Mouse (Mus musculus): ENCODE data around the gene Wasl. TPM values are rescaled to one million over a fixed set of nuclear protein-coding genes. Genes with fewer than 3 reads are reported as not detected.

Wasl gene
- polyA plus RNA-seq, 1 experiment from 2014 or later: 47.1 TPM

DNA sequence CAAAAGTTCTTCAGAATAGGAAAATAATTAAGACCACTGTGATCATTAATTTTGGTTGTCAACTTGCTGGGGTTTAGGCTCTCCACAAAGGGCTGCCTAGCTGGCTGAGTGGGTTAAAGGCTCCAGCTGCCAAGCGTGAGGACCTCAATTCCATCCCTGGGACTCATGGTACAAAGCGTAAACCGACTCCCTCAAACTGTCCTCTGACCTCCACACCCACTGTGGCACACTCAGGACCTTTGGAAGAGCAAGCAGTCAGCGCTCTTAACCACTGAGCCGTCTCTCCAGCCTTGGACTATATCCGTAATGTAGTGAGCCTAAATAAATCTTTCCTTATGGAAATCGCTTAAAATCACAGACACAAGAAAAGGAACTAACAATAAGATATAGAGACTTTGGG lies 13.3 kb downstream of the Wasl start:
- Histone ChIP-seq H3K9me3 (replicated peaks; ENCODE audit: control insufficient read depth, low read length) (no peaks in the 10 kb centered on the region), H3K4me1 (ENCODE audit: control insufficient read depth, insufficient read depth, low read length) (peaks cover 5% of the 10 kb centered on the region; the same call in 1 of the 2 replicates), H3K36me3 (ENCODE audit: control insufficient read depth, insufficient read depth, low read length) (no peaks in the 10 kb centered on the region), H3K27me3 (ENCODE audit: control insufficient read depth, insufficient read depth, low read length) (no peaks in the 10 kb centered on the region), H3K4me3 (ENCODE audit: low read depth, low read length) (no peak overlapping the region), H3K9ac (ENCODE audit: low read depth, low read length) (no peak overlapping the region), H3K27ac (ENCODE audit: low read depth, low read length) (no peak overlapping the region), H3K4me2 (no peak overlapping the region)
- no peak for ATAC-seq (replicated peaks; ENCODE audit: insufficient number of reproducible peaks, low FRiP score, low TSS enrichment)
- whole genome bisulfite sequencing (ENCODE audit: insufficient replicate concordance): 81% methylated on average over 7 of the region's 7 CpGs

DNA sequence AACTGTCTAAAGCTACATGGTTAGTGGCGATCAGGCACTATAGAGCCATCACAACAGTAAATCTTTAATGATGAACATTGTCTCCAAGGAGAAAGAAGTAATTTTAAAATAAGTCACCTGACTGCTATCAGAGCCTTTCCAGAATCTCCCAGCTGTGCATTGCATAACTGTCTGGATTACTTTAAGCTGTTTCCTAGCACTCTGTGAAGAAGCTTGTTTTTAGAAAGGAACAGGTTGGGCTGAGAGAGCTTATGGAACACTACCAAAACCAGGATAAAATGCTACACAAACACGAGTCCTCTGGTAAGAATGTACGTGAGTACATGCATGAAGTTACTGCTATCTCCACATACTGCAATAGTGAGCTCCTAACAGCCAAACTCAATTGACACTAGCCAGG lies 14.1 kb downstream of the Wasl start:
- Histone ChIP-seq H3K9ac (ENCODE audit: low read depth, low read length) (no peak overlapping the region), H3K36me3 (ENCODE audit: control insufficient read depth, insufficient read depth, low read length) (no peaks in the 10 kb centered on the region), H3K4me3 (ENCODE audit: low read depth, low read length) (no peak overlapping the region), H3K4me1 (ENCODE audit: control insufficient read depth, insufficient read depth, low read length) (peaks cover 2% of the 10 kb centered on the region; the same call in 1 of the 2 replicates), H3K4me2 (no peak overlapping the region), H3K27ac (ENCODE audit: low read depth, low read length) (no peak overlapping the region), H3K9me3 (replicated peaks; ENCODE audit: control insufficient read depth, low read length) (no peaks in the 10 kb centered on the region), H3K27me3 (ENCODE audit: control insufficient read depth, insufficient read depth, low read length) (no peaks in the 10 kb centered on the region)
- no peak for ATAC-seq (replicated peaks; ENCODE audit: insufficient number of reproducible peaks, low FRiP score, low TSS enrichment)
- 79% methylated on average over 3 of the region's 3 CpGs for WGBS (ENCODE audit: insufficient replicate concordance)

DNA sequence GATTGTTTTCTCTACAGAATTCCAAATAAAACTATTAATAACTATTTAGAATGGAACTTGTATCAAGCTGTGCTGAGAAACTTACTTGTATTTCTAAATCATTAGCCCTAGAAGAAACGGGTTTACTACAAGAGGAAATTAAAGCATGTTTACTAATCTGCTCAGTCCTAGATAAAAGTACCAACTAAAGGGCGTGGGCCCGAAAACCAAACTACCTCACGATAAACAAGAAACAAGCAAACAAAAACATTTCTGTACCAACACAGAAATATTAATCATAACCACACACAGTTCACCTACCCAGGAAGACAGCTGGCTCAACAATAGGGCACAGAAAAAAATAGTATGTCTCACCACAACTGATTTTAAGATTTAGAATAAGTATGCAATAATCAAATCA lies 16.4 kb downstream of the Wasl start:
- H3K9me3 ChIP-seq (replicated peaks; ENCODE audit: control insufficient read depth, low read length): no peaks in the 10 kb centered on the region
- H3K36me3 ChIP-seq (ENCODE audit: control insufficient read depth, insufficient read depth, low read length): no peaks in the 10 kb centered on the region
- H3K27me3 ChIP-seq (ENCODE audit: control insufficient read depth, insufficient read depth, low read length): no peaks in the 10 kb centered on the region
- H3K4me2 ChIP-seq: no peak overlapping the region
- H3K9ac ChIP-seq (ENCODE audit: low read depth, low read length): no peak overlapping the region
- H3K4me1 ChIP-seq (ENCODE audit: control insufficient read depth, insufficient read depth, low read length): peaks cover 2% of the 10 kb centered on the region; the same call in 1 of the 2 replicates
- H3K4me3 ChIP-seq (ENCODE audit: low read depth, low read length): no peak overlapping the region
- 82% methylated on average over 4 of the region's 4 CpGs for WGBS (ENCODE audit: insufficient replicate concordance)
- no peak overlapping the region for H3K27ac ChIP-seq (ENCODE audit: low read depth, low read length)
- ATAC-seq (replicated peaks; ENCODE audit: insufficient number of reproducible peaks, low FRiP score, low TSS enrichment): no peak

DNA sequence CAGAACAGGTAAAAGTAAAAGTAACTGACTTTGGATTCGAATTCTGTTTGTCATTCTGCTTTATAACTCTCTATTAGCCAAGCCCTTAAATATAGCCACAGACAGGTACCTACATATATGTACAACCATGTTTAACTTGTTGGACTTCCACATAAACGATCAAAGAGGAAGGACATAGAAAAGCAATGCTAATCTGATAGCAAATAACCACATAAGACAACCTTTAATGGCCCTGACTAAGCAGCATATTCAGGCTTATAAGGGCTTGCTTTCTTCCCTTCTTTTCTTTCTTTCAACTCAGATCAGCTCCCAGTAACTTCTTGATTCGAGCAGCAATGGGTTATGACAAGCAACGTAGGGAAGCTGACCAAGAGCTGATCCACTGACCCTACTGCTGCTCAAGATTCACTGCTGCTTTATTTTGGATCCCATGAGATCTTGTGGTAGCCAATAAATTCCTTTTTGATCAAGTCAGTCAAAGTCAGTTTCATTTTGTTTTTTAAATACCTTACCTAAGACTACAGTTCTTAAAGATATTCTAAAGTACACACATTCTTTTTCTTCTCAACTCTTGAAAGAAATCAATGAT lies 17.6 kb downstream of the Wasl start:
- no peak for ATAC-seq (replicated peaks; ENCODE audit: insufficient number of reproducible peaks, low FRiP score, low TSS enrichment)
- Histone ChIP-seq H3K4me1 (ENCODE audit: control insufficient read depth, insufficient read depth, low read length) (peaks cover 2% of the 10 kb centered on the region; the same call in 1 of the 2 replicates), H3K27ac (ENCODE audit: low read depth, low read length) (no peak overlapping the region), H3K27me3 (ENCODE audit: control insufficient read depth, insufficient read depth, low read length) (no peaks in the 10 kb centered on the region), H3K4me3 (ENCODE audit: low read depth, low read length) (no peak overlapping the region), H3K9me3 (replicated peaks; ENCODE audit: control insufficient read depth, low read length) (no peaks in the 10 kb centered on the region), H3K4me2 (no peak overlapping the region), H3K9ac (ENCODE audit: low read depth, low read length) (no peak overlapping the region), H3K36me3 (ENCODE audit: control insufficient read depth, insufficient read depth, low read length) (no peaks in the 10 kb centered on the region)
- 84% methylated on average over 4 of the region's 4 CpGs for WGBS (ENCODE audit: insufficient replicate concordance)

DNA sequence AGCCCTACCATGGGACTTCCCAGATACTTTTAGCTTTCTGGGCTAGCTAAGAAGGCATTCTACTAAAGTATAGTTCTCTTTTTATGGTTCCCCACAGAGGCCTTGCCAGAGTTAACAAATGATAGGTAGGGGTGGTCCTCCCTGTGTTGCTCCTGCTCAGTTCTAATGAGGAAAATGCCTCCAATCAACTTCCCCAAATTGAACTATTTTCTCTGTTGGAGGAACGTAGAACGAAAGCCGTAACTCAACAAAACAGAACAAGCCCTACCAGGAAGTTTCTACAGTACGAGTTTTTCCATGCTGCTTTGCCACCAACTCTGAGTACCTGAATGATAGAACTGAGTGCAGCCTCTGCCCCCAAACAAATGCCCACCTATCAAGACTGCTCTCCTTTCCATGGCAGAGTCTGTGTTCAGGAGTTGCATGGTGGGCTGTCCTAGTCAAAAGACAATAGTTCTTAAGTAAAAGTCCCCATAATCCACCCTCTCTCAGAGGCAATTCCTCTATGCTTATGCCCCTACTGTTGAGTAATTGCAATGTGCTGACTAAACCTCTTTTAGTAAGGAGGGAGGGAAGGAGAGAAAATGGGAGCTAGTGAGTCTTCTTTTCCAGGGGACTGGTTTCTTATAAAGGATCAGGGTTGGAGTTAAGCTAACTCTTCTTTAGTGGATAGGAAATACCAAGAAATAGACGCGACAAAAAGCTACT lies 19.3 kb downstream of the Wasl start:
- Histone ChIP-seq H3K4me2 (no peak overlapping the region), H3K4me1 (ENCODE audit: control insufficient read depth, insufficient read depth, low read length) (no peaks in the 10 kb centered on the region; the same call in 1 of the 2 replicates), H3K4me3 (ENCODE audit: low read depth, low read length) (no peak overlapping the region), H3K27ac (ENCODE audit: low read depth, low read length) (no peak overlapping the region), H3K27me3 (ENCODE audit: control insufficient read depth, insufficient read depth, low read length) (no peaks in the 10 kb centered on the region), H3K36me3 (ENCODE audit: control insufficient read depth, insufficient read depth, low read length) (no peaks in the 10 kb centered on the region), H3K9me3 (replicated peaks; ENCODE audit: control insufficient read depth, low read length) (no peaks in the 10 kb centered on the region), H3K9ac (ENCODE audit: low read depth, low read length) (no peak overlapping the region)
- ATAC-seq (replicated peaks; ENCODE audit: insufficient number of reproducible peaks, low FRiP score, low TSS enrichment): no peak
- 93% methylated on average over 6 of the region's 6 CpGs for WGBS (ENCODE audit: insufficient replicate concordance)

DNA sequence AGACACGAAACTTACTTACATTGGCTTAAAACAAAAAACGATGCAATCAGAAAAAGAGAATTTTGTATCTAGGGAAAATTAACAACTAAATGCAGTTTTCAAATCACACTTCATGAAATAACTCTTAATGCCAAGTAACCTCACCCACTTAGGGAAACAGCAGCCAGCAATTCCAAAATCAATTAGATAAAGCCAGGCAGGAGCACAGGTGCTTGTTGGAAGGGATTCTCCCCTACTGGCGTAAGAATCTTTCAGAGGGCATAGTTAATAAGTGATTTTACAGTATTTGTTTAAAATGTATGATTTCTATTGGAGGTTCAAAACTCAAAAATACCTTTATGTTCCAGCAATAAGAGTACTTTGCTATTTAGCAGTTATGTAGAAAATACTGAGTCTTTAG lies 21.8 kb downstream of the Wasl start:
- WGBS (ENCODE audit: insufficient replicate concordance): 93% methylated on average over 3 of the region's 3 CpGs
- H3K9ac ChIP-seq (ENCODE audit: low read depth, low read length): no peak overlapping the region
- H3K4me2 ChIP-seq: no peak overlapping the region
- H3K4me1 ChIP-seq (ENCODE audit: control insufficient read depth, insufficient read depth, low read length): no peaks in the 10 kb centered on the region
- H3K9me3 ChIP-seq (replicated peaks; ENCODE audit: control insufficient read depth, low read length): no peaks in the 10 kb centered on the region
- H3K27ac ChIP-seq (ENCODE audit: low read depth, low read length): no peak overlapping the region
- no peaks in the 10 kb centered on the region for H3K36me3 ChIP-seq (ENCODE audit: control insufficient read depth, insufficient read depth, low read length)
- H3K27me3 ChIP-seq (ENCODE audit: control insufficient read depth, insufficient read depth, low read length): no peaks in the 10 kb centered on the region
- ATAC-seq (replicated peaks; ENCODE audit: insufficient number of reproducible peaks, low FRiP score, low TSS enrichment): no peak
- no peak overlapping the region for H3K4me3 ChIP-seq (ENCODE audit: low read depth, low read length)

DNA sequence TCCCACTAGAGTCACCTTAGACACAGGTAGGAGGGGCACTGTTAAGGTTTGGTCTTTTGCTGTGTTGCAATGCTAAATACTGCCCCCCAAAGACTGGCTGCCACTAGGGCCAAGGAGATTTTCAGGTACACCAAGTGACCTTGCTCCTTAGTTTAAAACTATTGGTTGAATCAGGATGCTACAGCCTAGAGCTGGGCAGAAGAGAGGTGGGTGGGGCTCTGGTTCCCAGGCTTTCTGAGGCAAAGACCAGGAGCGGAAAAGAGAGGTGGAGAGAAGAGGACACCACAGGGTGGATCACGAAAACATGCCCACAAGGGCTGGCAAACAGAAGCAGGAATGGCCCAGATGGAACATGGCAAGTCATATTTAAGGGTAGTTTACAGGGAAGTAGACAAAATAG lies 22.6 kb downstream of the Wasl start:
- no peaks in the 10 kb centered on the region for H3K9me3 ChIP-seq (replicated peaks; ENCODE audit: control insufficient read depth, low read length)
- H3K4me3 ChIP-seq (ENCODE audit: low read depth, low read length): no peak overlapping the region
- no peaks in the 10 kb centered on the region for H3K27me3 ChIP-seq (ENCODE audit: control insufficient read depth, insufficient read depth, low read length)
- H3K27ac ChIP-seq (ENCODE audit: low read depth, low read length): no peak overlapping the region
- no peaks in the 10 kb centered on the region for H3K4me1 ChIP-seq (ENCODE audit: control insufficient read depth, insufficient read depth, low read length)
- H3K36me3 ChIP-seq (ENCODE audit: control insufficient read depth, insufficient read depth, low read length): no peaks in the 10 kb centered on the region
- WGBS (ENCODE audit: insufficient replicate concordance): 91% methylated on average over 2 of the region's 2 CpGs
- no peak overlapping the region for H3K9ac ChIP-seq (ENCODE audit: low read depth, low read length)
- no peak for ATAC-seq (replicated peaks; ENCODE audit: insufficient number of reproducible peaks, low FRiP score, low TSS enrichment)
- no peak overlapping the region for H3K4me2 ChIP-seq

DNA sequence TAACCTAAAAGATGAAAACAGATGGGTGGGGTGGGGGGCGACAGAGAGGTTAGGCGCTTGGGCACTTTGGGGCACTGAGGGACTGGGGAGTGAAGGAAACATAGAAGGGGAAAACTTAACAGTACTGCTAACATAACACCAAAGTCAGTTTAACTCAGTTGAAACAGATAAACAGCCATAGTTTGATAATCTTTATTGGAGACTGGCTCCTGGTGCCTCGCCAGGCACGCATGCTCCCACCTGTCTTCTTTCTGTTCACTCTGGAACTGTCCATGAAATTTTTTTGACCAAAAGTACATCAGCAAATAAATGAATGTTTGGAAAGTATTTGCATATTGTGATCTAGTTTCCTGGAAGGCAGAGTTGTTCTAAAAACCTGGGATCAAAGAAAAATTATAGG lies 23.5 kb downstream of the Wasl start:
- H3K4me3 ChIP-seq (ENCODE audit: low read depth, low read length): no peak overlapping the region
- no peak overlapping the region for H3K27ac ChIP-seq (ENCODE audit: low read depth, low read length)
- no peaks in the 10 kb centered on the region for H3K9me3 ChIP-seq (replicated peaks; ENCODE audit: control insufficient read depth, low read length)
- no peaks in the 10 kb centered on the region for H3K36me3 ChIP-seq (ENCODE audit: control insufficient read depth, insufficient read depth, low read length)
- H3K9ac ChIP-seq (ENCODE audit: low read depth, low read length): no peak overlapping the region
- H3K4me1 ChIP-seq (ENCODE audit: control insufficient read depth, insufficient read depth, low read length): no peaks in the 10 kb centered on the region
- no peak overlapping the region for H3K4me2 ChIP-seq
- no peak for ATAC-seq (replicated peaks; ENCODE audit: insufficient number of reproducible peaks, low FRiP score, low TSS enrichment)
- no peaks in the 10 kb centered on the region for H3K27me3 ChIP-seq (ENCODE audit: control insufficient read depth, insufficient read depth, low read length)
- 87% methylated on average over 4 of the region's 4 CpGs for WGBS (ENCODE audit: insufficient replicate concordance)

DNA sequence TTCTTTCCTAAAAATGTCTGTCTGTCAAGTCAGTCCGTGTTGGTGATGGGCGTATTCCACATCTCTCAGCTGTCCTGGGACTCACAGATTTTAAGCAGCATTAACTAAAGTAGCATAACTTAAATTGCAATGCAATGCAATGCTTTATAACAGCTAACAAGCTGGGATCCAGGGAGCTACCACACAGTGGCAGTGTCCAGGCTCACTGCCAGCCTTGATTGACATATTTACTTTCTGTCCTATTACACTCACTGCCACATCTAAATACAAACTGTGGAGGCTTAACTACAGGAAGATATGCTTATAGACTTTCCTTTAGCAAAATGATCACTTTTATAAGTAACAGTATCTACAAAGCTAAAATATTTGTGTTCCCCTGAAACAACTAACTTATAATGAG lies 29.0 kb downstream of the Wasl start:
- ATAC-seq (replicated peaks; ENCODE audit: insufficient number of reproducible peaks, low FRiP score, low TSS enrichment): no peak
- no peaks in the 10 kb centered on the region for H3K9me3 ChIP-seq (replicated peaks; ENCODE audit: control insufficient read depth, low read length)
- no peaks in the 10 kb centered on the region for H3K27me3 ChIP-seq (ENCODE audit: control insufficient read depth, insufficient read depth, low read length)
- WGBS (ENCODE audit: insufficient replicate concordance): 87% methylated on average over 2 of the region's 2 CpGs
- no peak overlapping the region for H3K27ac ChIP-seq (ENCODE audit: low read depth, low read length)
- H3K4me2 ChIP-seq: no peak overlapping the region
- 0 out of 2 replicates have a peak, but pooled peaks cover 3% of the 10 kb centered on the region for H3K36me3 ChIP-seq (ENCODE audit: control insufficient read depth, insufficient read depth, low read length)
- no peak overlapping the region for H3K9ac ChIP-seq (ENCODE audit: low read depth, low read length)
- H3K4me3 ChIP-seq (ENCODE audit: low read depth, low read length): no peak overlapping the region
- H3K4me1 ChIP-seq (ENCODE audit: control insufficient read depth, insufficient read depth, low read length): peaks cover 10% of the 10 kb centered on the region
